Mouse (Mus musculus): ENCODE data around the gene Zbtb39. TPM values are rescaled to one million over a fixed set of nuclear protein-coding genes. Genes with fewer than 3 reads are reported as not detected.

Zbtb39 gene
- 7.5 and 7.6 TPM in 2 replicates for polyA plus RNA-seq (2014; fragmentation: Nextera tagmentation; extraction: Ambion mirVana)

- WGBS: 2% methylated on average over 27 of the region's 61 CpGs
- H3K27ac ChIP-seq (ENCODE audit: low read depth, low read length): peak within 1 kb of the TSS; percentile 10
- H3K4me2 ChIP-seq: peak within 1 kb of the TSS; percentile 68
- no peaks in the 10 kb centered on the region for H3K27me3 ChIP-seq (ENCODE audit: control insufficient read depth, insufficient read depth, low read length)
- H3K36me3 ChIP-seq (ENCODE audit: control insufficient read depth, insufficient read depth, low read length): peaks cover 25% of the 10 kb centered on the region
- peak within 1 kb of the TSS; percentile 96 for H3K9ac ChIP-seq (ENCODE audit: low read length)
- peaks cover 6% of the 10 kb centered on the region; the same call in 1 of the 2 replicates for H3K4me1 ChIP-seq (ENCODE audit: control insufficient read depth, insufficient read depth, low read length)
- H3K9me3 ChIP-seq (ENCODE audit: control insufficient read depth, low read length): no peaks in the 10 kb centered on the region
- ATAC-seq (ENCODE audit: low FRiP score) (peak; percentile 88), DNase-seq (ENCODE audit: low spot score, missing footprints) (peak; percentile 97)
- H3K4me3 ChIP-seq (ENCODE audit: low read depth, low read length): peak within 1 kb of the TSS; percentile 95
These were observed at the start of gene Zbtb39 for GRCm38 (mm10) chr10:127739083-127739660. Gene Zbtb39 (plus strand): TSS chr10:127739538.

GRCm38 (mm10) chr10:127691053-127691452 lies 48.3 kb upstream of the Zbtb39 start:
- Histone ChIP-seq H3K4me2 (no peak overlapping the region), H3K9me3 (ENCODE audit: control insufficient read depth, low read length) (no peaks in the 10 kb centered on the region), H3K9ac (ENCODE audit: low read length) (no peak overlapping the region), H3K4me3 (ENCODE audit: low read depth, low read length) (no peak overlapping the region), H3K36me3 (ENCODE audit: control insufficient read depth, insufficient read depth, low read length) (peaks cover 2% of the 10 kb centered on the region; the same call in 1 of the 2 replicates), H3K4me1 (ENCODE audit: control insufficient read depth, insufficient read depth, low read length) (no peaks in the 10 kb centered on the region), H3K27me3 (ENCODE audit: control insufficient read depth, insufficient read depth, low read length) (no peaks in the 10 kb centered on the region), H3K27ac (ENCODE audit: low read depth, low read length) (no peak overlapping the region)
- ATAC-seq (ENCODE audit: low FRiP score) (no peak), DNase-seq (ENCODE audit: low spot score, missing footprints) (peak; percentile 79)
- WGBS: 28% methylated on average over 1 of the region's 1 CpGs

DNA sequence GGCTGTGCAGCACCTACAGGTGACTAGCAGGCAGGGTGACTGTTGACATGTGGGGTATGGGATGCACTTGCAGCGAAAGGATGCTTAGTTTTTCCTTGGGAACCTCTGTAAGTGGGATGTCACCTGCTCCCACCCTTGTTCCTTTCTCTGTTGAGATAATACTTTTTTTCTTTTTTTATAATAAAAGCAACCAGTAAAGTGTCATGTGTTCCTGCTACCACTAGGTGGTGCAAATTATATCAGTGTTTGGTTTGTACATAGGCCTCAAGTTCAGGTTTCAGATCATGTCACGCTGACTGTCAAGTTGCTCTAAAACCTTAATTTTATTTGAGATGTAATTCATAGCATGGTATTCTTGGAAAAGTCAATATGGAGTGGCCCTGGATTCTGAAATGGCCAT lies 44.7 kb upstream of the Zbtb39 start:
- H3K9ac ChIP-seq (ENCODE audit: low read length): no peak overlapping the region
- H3K27ac ChIP-seq (ENCODE audit: low read depth, low read length): no peak overlapping the region
- ATAC-seq (ENCODE audit: low FRiP score): no peak
- H3K4me2 ChIP-seq: no peak overlapping the region
- no peaks in the 10 kb centered on the region for H3K4me1 ChIP-seq (ENCODE audit: control insufficient read depth, insufficient read depth, low read length)
- no peak overlapping the region for H3K4me3 ChIP-seq (ENCODE audit: low read depth, low read length)
- peak; percentile 82 for DNase-seq (ENCODE audit: low spot score, missing footprints)
- 55% methylated on average over 2 of the region's 2 CpGs for WGBS
- no peaks in the 10 kb centered on the region for H3K9me3 ChIP-seq (ENCODE audit: control insufficient read depth, low read length)
- H3K36me3 ChIP-seq (ENCODE audit: control insufficient read depth, insufficient read depth, low read length): peaks cover 4% of the 10 kb centered on the region; the same call in 1 of the 2 replicates
- H3K27me3 ChIP-seq (ENCODE audit: control insufficient read depth, insufficient read depth, low read length): no peaks in the 10 kb centered on the region

- Histone ChIP-seq H3K27me3 (ENCODE audit: control insufficient read depth, insufficient read depth, low read length) (no peaks in the 10 kb centered on the region), H3K4me2 (no peak overlapping the region), H3K4me3 (ENCODE audit: low read depth, low read length) (no peak overlapping the region), H3K27ac (ENCODE audit: low read depth, low read length) (no peak overlapping the region), H3K9me3 (ENCODE audit: control insufficient read depth, low read length) (no peaks in the 10 kb centered on the region), H3K4me1 (ENCODE audit: control insufficient read depth, insufficient read depth, low read length) (no peaks in the 10 kb centered on the region), H3K9ac (ENCODE audit: low read length) (no peak overlapping the region), H3K36me3 (ENCODE audit: control insufficient read depth, insufficient read depth, low read length) (peaks cover 4% of the 10 kb centered on the region; the same call in 1 of the 2 replicates)
- WGBS: 96% methylated on average over 7 of the region's 7 CpGs
- no peak for ATAC-seq (ENCODE audit: low FRiP score)
- peak; percentile 51 for DNase-seq (ENCODE audit: low spot score, missing footprints)
These were observed 43.6 kb upstream of the Zbtb39 start for GRCm38 (mm10) chr10:127695775-127696174.

- WGBS: 92% methylated on average over 7 of the region's 7 CpGs
- Histone ChIP-seq H3K27ac (ENCODE audit: low read depth, low read length) (no peak overlapping the region), H3K4me2 (no peak overlapping the region), H3K4me3 (ENCODE audit: low read depth, low read length) (no peak overlapping the region), H3K36me3 (ENCODE audit: control insufficient read depth, insufficient read depth, low read length) (peaks cover 7% of the 10 kb centered on the region; the same call in 1 of the 2 replicates), H3K27me3 (ENCODE audit: control insufficient read depth, insufficient read depth, low read length) (no peaks in the 10 kb centered on the region), H3K9ac (ENCODE audit: low read length) (no peak overlapping the region), H3K4me1 (ENCODE audit: control insufficient read depth, insufficient read depth, low read length) (no peaks in the 10 kb centered on the region), H3K9me3 (ENCODE audit: control insufficient read depth, low read length) (no peaks in the 10 kb centered on the region)
- DNase-seq (ENCODE audit: low spot score, missing footprints) (peak; percentile 28), ATAC-seq (ENCODE audit: low FRiP score) (no peak)
These were observed 40.4 kb upstream of the Zbtb39 start for GRCm38 (mm10) chr10:127698966-127699365.

DNA sequence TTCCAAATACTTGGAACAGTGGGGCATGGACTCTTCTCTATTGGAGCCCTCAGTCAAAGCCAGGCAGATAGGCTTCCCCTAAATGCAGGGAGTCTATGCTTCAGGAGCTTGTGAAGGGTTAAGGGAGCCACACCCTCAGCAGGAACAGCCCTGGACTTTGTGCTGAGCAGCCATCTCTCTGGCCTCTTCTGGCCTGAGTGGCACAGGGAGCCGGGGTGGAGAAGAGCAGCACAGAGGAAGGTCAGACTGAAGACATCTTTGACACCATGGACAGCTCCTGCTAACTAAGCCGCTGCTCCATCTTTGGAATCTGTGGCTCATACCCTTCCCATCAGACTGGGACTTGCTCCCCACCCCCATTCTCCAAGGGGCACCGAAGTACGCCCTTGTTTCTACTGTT lies 36.0 kb upstream of the Zbtb39 start:
- 0 out of 2 replicates have a peak, but pooled peaks cover 3% of the 10 kb centered on the region for H3K36me3 ChIP-seq (ENCODE audit: control insufficient read depth, insufficient read depth, low read length)
- H3K27me3 ChIP-seq (ENCODE audit: control insufficient read depth, insufficient read depth, low read length): no peaks in the 10 kb centered on the region
- H3K9me3 ChIP-seq (ENCODE audit: control insufficient read depth, low read length): no peaks in the 10 kb centered on the region
- H3K4me2 ChIP-seq: no peak overlapping the region
- ATAC-seq (ENCODE audit: low FRiP score) (no peak), DNase-seq (ENCODE audit: low spot score, missing footprints) (peak; percentile 78)
- 37% methylated on average over 4 of the region's 4 CpGs for WGBS
- no peak overlapping the region for H3K4me3 ChIP-seq (ENCODE audit: low read depth, low read length)
- H3K4me1 ChIP-seq (ENCODE audit: control insufficient read depth, insufficient read depth, low read length): no peaks in the 10 kb centered on the region
- no peak overlapping the region for H3K27ac ChIP-seq (ENCODE audit: low read depth, low read length)
- no peak overlapping the region for H3K9ac ChIP-seq (ENCODE audit: low read length)

DNA sequence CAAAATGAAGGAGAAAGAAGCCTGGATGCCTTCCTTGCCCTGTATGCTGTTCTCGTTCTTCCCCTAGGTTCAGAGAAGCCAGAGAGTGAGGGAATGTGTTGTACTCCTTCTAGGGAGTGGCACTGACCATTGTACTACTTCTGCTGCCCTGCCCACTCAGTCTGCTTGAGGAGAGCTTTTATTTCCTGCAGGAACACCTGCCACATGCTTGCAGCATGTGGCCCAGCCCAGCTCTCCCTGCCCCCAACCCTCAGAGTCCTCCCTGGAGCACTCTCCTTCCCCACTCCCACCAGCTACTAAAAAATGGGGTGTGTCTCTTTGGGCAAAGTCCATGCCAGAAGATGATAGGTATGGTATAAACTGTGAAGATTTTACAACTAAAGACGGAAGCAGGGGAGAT lies 35.0 kb upstream of the Zbtb39 start:
- H3K4me1 ChIP-seq (ENCODE audit: control insufficient read depth, insufficient read depth, low read length): no peaks in the 10 kb centered on the region
- H3K4me2 ChIP-seq: no peak overlapping the region
- ATAC-seq (ENCODE audit: low FRiP score) (no peak), DNase-seq (ENCODE audit: low spot score, missing footprints) (peak; percentile 35)
- 70% methylated on average over 2 of the region's 2 CpGs for whole genome bisulfite sequencing
- no peak overlapping the region for H3K4me3 ChIP-seq (ENCODE audit: low read depth, low read length)
- H3K9ac ChIP-seq (ENCODE audit: low read length): no peak overlapping the region
- H3K27me3 ChIP-seq (ENCODE audit: control insufficient read depth, insufficient read depth, low read length): no peaks in the 10 kb centered on the region
- H3K27ac ChIP-seq (ENCODE audit: low read depth, low read length): no peak overlapping the region
- H3K36me3 ChIP-seq (ENCODE audit: control insufficient read depth, insufficient read depth, low read length): 0 out of 2 replicates have a peak, but pooled peaks cover 3% of the 10 kb centered on the region
- H3K9me3 ChIP-seq (ENCODE audit: control insufficient read depth, low read length): no peaks in the 10 kb centered on the region

- Histone ChIP-seq H3K9me3 (ENCODE audit: control insufficient read depth, low read length) (no peaks in the 10 kb centered on the region), H3K36me3 (ENCODE audit: control insufficient read depth, insufficient read depth, low read length) (0 out of 2 replicates have a peak, but pooled peaks cover 3% of the 10 kb centered on the region), H3K4me1 (ENCODE audit: control insufficient read depth, insufficient read depth, low read length) (no peaks in the 10 kb centered on the region), H3K4me3 (ENCODE audit: low read depth, low read length) (no peak within 1 kb of the TSS), H3K9ac (ENCODE audit: low read length) (no peak within 1 kb of the TSS), H3K27ac (ENCODE audit: low read depth, low read length) (no peak within 1 kb of the TSS), H3K27me3 (ENCODE audit: control insufficient read depth, insufficient read depth, low read length) (no peaks in the 10 kb centered on the region), H3K4me2 (no peak within 1 kb of the TSS)
- 85% methylated on average over 1 of the region's 2 CpGs for WGBS
- no peak for ATAC-seq (ENCODE audit: low FRiP score)
- peak; percentile 75 for DNase-seq (ENCODE audit: low spot score, missing footprints)
These were observed 34.5 kb upstream of the Zbtb39 start, which contains the start of gene Myo1a for GRCm38 (mm10) chr10:127704766-127705220. Gene Myo1a (plus strand): TSS chr10:127705170.

DNA sequence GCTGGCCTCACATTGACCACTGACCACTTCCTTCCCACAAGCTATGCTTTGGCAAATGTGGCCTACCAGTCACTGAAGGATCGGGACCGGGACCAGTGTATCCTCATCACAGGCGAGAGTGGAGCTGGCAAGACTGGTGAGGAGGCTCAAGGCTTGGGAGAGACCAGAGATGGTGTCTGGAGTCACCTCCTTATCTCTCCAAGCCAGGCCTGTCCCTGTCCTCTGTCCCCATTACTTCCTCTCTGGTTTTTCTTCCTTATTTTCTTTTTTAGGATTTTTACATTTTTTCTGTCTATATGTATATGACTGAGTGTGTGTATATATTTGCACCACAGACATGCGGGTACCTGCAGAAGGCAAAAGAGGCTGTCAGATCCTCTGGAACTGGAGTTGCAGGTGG lies 33.6 kb upstream of the Zbtb39 start:
- H3K9me3 ChIP-seq (ENCODE audit: control insufficient read depth, low read length): no peaks in the 10 kb centered on the region

More for the DNA sequence above, 33.6 kb upstream of the Zbtb39 start:
- H3K9ac ChIP-seq (ENCODE audit: low read length): no peak overlapping the region
- ATAC-seq (ENCODE audit: low FRiP score) (no peak), DNase-seq (ENCODE audit: low spot score, missing footprints) (no peak)
- H3K4me3 ChIP-seq (ENCODE audit: low read depth, low read length): no peak overlapping the region
- H3K36me3 ChIP-seq (ENCODE audit: control insufficient read depth, insufficient read depth, low read length): 0 out of 2 replicates have a peak, but pooled peaks cover 3% of the 10 kb centered on the region
- H3K27ac ChIP-seq (ENCODE audit: low read depth, low read length): no peak overlapping the region
- H3K4me1 ChIP-seq (ENCODE audit: control insufficient read depth, insufficient read depth, low read length): no peaks in the 10 kb centered on the region
- no peak overlapping the region for H3K4me2 ChIP-seq
- 86% methylated on average over 4 of the region's 4 CpGs for WGBS
- H3K27me3 ChIP-seq (ENCODE audit: control insufficient read depth, insufficient read depth, low read length): no peaks in the 10 kb centered on the region
